Mouse (Mus musculus) gastrocnemius, postnatal 14 days (tissue): Measurements from ENCODE around the gene Psd4. TPM values are rescaled to one million over a fixed set of nuclear protein-coding genes. Genes with fewer than 3 reads are reported as not detected.

ENCODE experiments used
- DNase-seq: peaks from one replicate; pipeline ENCODE4 v3.0.0; 2021; ENCODE audit warnings: mixed read lengths
- intact Hi-C: fragments of 180-260 bp; cut with DNase I; formaldehyde crosslinking; loops from one replicate; pipeline ENCODE4 v1.15.1; 2025; ENCODE audit warnings: low total_unique reads
- total RNA-seq, 2 experiments: library from RNA; stranded (reverse); gene quantifications; 2 replicates each; pipeline ENCODE4 v1.2.3; 2021

Gene Psd4
- total RNA-seq, 2 experiments from 2014 or later: 0.35 to 0.60 TPM

DNA sequence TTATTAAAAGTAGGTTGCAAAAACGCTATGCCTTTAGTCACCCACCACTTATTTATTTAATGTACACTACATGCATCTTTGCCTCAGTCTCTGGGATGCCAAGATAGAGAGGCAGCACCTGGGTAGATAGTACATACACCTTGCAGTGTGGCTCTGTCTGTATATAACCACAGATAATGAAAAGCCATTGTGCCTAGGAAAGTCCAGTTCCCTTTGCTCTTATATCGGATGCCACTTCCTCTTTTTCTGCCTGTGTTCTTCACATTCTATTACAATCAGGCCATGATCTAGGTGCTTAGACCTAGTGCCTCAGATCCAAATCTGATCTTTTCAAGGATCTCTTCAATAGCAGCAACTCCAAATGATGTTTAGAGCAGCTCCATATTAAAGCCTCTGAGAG is 58.2 kb downstream of the Psd4 start:
- DNase-seq: no peak
- intact Hi-C loops: no loop called here

DNA sequence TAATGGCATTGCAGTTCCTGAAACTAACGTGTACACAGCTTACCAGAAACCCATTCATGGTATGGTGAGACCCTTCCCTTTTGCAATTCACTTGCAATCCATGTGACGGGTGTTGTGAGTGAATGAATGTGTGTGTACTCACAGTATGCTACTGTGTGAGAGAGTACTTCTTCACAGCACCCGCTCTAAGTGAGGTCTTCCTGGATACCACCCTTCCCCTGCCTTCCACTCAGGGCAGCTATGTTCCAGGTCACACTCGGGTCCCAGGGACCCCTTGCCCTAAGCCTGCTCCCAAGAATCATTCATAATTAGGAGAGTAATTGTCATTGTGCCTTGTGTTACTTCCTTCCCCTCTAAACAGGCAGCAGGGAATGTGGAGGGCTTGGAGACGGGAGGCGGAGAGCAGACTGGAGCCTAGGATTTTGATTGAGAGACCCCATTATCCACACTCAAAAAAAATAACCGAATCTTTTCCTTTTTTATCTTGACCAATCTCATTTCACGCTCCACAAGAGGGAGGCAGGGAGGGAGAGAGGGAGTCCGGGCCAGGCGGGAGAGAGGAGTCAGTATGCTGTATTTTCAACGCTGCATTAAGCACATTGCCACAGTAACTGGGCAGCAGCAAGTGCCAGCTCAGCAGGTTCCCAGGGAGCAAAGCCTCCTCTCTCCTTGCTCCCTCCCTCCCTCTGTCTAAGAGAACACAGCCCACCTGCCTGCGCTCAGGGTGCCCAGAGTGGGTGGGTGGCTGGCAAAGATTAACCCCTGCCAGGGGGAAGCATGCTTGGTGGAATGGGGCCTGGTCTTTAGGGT is 60.7 kb downstream of the Psd4 start:
- intact Hi-C loops: no loop called here
- DNase-seq: no peak

DNA sequence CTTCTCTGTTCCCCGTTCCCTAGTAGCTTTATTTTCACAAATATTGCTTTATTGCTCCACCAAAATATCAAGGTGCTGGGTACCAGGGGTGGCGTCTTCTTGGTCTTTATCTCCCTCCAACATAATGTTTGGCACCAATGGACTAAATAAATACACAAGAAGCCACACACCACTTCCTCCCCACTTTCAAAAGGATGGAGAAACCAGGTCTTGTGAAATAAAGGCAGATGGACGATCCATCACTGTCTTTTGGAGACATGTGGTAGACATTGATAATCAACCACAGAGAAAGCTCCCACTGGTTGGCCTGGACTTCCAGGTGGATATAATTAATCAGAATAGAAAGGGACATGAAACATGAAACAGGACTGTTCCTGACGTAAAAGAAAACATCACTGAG is 62.4 kb downstream of the Psd4 start:
- intact Hi-C loops: no loop called here
- no peak for DNase-seq

DNA sequence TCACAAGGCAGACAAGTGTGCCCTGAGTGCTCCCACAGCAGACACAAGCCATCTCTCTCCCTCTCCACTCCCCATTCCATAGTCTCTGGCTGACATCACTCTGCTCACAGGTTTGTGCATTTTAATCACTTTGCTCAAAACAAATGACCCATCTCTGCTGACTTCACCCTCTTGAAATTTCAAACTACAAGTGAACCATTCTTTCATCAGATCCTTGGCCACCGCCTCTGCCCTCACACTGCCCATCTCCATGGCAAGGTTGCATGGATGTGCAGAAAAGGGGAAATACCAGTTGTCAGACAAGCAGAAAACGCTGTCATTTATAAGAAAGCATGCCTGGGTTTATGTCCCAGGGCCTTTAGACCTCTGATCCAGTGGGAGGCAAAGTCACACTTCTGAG is 67.3 kb downstream of the Psd4 start:
- intact Hi-C loops: no loop called here
- no peak for DNase-seq

DNA sequence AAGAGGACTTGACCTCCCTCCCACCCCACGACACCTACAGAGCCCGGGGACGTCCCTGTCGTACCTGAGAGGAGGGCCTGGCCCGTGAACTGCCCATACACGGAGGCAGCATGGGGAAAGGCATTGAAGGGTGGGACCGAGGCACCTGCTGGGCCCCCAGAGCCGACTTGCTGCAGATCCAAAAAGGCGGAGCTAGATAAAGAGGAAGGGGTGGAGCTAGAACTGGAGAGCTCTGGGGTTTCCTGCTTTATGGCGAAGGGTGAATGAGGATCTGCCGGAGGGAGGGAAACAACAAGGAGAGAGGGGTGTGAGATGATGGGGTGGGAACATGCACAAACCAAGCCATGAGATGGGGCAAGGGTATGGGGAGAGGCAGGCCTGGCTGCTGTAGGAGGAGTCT is 68.3 kb downstream of the Psd4 start:
- intact Hi-C loops: no loop called here
- no peak for DNase-seq

DNA sequence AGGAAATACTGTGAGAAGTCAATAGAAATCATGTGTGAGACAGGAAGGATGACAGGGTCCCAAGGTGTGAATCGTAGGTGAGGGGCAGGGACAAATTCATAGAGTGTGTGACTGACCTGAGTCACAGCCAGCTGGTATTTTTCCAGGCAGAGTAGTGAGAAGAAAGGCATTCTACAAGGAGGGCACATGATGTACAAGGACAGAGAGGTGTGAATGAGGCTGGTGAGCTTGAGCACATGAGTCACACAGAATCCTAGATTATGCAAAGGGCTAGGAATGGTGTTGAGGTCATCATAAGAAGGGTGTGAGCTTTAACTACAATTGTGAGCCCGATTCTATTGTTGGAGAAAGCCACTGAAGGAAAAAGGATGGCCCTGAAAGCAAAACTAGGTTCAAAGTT is 72.7 kb downstream of the Psd4 start:
- intact Hi-C loops: no loop called here
- DNase-seq: no peak

DNA sequence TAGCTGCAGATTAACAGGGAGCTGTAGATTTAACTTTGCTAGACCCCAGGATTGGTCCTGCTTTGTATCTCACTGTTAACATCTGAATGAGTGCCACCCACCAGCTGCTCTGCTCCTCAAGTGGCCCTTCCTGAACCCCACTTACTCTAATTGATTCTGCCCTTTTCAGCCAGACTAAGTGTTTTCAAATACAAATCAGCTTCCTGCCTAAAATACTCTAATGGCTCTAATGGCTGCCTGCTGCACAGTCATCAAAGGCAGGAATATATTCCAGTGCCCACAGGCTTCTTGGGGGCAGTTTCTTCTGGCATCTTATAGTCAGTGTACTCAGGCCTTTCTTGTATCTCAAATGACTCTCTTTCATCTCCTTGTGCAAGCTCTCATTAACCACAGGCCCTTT is 74.5 kb downstream of the Psd4 start:
- no peak for DNase-seq
- intact Hi-C loops: no loop called here

DNA sequence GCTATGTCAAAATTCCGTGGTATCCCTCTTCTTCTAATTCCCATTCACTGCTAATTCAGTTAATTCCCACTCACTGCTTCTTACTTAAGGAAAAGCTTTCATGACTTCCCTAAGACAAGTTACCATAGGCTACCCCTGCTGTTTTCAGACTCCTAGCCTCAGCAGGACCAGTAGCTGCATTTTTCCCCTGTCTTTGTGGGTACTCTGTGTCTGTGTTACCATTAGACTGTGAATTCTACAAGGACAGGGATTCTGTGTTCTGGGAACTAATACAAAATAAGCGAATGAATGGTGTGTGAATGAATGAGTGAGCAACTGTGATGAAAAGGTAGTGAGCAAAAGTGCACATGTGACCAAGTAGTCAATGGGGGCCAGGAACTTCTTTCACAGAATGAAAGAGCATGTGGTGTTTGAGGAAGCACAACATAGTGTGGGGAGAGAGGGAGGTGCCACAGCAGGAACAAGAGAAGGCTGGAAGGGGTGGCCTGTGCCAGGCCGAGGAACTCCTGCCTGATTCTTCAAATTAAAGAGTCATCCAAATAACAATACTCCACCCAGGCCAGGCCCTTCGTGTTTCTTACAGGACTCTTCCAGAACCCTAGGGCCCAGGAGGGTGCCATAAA is 75.0 kb downstream of the Psd4 start:
- intact Hi-C loops: no loop called here
- DNase-seq: no peak

DNA sequence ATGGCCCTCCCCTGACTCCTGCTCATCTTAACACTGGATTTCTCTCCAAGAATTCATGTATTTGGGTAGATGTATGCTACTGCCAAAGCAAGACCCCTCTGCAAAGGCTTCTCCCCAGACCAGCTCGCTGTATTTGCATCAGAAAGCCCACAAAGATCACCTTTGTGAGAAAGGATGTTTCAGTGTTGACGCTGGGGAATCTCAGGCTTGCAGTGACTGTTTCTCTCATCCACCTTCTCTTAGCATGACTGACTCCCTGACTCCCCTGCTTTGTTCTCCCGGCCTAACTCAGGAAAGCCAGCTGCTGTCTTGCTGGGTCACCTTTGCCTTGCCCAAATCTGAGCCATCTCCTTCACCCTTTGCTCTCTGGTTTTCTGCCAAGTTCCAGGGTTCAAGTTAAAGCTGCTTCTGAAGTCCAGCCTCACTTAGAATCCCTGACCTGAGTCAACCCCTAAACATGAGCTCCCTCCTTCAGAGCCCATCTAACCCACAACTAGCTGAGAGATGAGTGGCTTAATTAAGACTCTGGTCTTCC is 75.9 kb downstream of the Psd4 start:
- DNase-seq: no peak
- intact Hi-C loops: no loop called here

DNA sequence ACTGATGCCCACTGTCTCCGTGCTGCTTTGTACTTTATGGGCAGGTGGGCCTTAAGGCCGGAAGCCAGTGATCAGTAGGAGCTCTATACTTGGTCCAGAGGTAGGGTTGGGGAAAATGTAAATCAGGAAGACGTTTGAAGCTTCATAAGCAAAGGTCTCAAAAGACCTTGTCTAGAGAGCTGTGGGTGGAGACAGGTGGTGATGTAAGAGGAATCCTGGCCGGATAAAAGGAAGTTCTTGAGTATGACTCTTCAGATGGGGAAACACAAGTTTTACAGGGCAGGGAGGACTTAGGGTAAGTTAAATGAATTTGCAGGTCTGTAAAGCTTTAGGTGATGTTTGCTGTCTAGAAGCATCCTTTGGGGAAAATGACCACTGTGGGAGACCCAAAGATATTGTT is 81.7 kb downstream of the Psd4 start:
- intact Hi-C loops: no loop called here
- DNase-seq: no peak

DNA sequence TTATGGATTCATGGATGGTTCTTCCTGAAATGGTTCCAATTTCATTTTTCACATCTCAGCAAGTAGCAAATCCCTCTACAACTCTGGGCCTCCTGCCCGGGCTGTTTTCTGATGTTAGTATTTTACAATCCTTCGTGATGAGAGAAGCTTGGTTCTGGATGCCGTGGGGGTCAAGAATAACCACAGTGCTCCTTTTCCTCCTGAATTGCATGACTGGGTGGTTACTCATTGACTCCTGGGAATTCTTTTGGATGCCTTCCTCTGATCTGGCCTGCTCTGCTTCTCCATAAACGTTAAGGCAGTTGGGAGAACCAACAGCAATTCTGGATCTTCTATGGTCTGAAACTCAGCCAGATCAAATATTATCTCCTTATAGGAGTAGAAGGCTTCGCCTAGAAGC is 85.8 kb downstream of the Psd4 start:
- intact Hi-C loops: no loop called here
- peak; percentile 43 for DNase-seq

DNA sequence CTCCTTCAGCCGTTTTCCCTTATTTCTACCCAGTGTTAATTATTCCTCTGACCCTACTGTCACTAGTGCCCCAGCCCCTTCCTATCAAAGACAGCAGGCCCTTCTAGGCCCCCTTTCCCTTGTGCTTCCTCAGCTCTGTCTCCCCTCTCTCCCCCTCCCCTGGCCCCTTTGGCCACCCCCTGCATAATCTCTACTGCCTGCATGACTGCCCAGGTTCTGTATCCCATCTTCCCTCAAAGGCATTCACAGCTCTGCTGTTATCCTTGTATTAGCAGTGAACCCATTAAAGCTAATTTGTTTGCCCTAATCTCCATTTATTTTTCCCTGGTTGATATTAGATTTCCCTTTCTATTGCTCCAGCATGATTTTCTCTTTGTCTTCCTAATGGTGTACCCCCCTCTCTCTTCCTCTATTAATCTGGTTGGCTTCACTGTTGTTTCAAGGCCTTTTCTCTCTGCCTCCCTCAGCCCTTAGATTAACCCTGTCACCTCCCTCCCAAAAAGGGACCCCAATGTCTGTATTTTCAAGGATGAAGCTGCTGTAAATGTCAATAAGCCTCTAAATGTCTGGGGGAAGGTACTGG is 87.1 kb downstream of the Psd4 start:
- DNase-seq: no peak
- intact Hi-C loops: no loop called here

DNA sequence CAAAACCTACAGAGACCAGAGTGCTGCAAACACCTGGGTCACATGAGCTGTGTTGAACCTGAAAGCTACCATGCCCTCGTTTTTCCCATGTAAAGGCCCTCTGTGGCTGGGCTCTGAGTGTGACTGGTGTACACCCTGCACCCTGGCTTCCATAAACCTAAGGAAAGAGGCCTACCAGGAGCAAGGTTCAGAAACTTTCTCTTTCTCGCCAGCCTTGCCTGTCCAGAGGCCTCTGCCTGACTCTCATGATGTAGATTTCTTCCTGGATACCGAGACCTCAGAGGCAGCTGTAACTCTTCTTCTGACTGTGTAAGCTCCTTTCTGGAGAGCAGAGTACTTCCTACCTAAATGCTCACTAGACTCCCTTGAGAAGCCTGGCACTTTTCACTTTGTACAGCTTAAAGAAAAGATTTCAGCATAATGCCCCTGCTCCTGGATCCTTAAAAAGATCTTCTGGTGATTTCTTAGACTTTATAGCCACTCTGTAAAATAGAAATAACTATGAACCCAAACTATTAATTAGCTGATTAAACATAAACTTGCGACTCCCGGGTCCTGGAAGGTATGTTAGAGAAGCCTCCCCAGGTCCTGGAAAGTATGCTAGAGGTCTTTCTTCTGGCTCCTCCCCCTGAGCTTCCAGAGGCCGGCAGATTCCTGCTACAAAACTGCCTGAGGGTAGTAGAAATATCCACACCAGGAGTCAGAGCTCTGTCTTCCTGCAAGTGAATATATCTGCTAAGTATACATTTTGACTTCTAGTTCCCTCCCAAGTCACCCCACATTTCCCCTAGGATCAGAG is 87.9 kb downstream of the Psd4 start:
- intact Hi-C loops: no loop called here
- no peak for DNase-seq

DNA sequence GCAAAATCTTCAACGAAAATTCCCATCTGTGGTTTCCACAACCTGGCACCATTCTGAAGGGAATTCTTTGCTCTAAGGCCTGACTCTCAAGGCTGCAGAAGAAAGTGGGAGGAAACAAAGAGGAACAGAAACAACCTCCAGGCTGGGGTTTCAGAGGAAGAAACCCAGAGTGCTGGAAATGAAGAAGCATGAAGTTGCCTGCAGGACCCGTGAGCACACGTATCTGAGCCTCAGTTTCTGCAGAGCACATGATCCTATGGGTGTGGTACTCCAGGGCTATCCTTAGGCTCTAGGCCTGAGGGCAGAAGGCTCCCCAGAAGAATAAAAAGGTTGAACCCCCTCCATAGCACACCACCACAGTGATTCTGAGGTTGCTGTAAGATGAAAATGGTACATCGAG is 89.5 kb downstream of the Psd4 start:
- no peak for DNase-seq

DNA sequence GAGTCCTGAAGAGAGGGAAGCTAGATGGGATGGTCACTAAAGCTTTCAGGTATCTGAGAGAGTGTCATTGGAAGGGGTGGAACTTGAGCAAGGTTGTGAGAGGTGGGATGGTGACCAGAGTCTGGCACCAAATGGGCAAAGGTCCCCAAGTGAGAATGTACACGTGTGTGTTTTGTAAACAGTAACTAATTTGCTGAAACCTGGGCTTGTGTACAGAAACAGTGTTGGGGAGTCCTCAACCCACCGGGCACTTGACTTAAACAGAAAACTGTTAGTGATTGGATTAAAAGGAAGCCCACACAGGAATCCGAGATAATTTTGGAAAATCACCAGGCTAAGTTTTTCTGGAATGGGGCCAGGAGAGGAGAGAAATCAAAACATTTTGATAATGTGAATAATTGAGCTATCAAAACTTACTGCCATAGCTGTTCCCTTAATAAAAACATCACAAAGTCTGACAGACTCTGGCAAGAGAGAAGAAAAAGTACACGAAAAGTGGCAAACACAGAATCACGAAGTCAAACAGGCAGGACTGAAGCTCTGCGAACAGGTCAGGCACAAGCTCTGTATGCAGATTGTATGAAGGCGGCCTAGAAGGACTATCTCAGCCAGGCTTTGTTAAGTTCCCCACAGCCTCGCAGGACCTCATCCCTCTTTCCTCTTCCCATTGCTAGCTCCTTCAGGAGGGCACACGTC is 92.9 kb downstream of the Psd4 start:
- intact Hi-C loops: no loop called here
- DNase-seq: no peak

More for the DNA sequence above, 89.5 kb downstream of the Psd4 start:
- intact Hi-C loops: no loop called here

DNA sequence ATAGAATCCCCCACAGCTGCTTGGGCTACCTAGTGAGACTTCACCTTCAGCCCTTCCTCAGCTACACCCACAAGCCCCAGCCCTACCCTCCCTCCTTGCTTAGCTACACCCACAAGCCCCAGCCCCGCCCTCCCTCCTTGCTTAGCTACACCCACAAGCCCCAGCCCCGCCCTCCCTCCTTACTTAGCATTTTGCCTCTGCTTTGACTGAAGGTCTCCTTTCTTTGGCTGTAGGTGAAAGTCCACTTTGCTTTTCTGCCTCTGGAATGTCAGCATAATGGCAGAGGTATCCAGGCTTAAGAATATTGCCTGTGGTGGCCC is 93.4 kb downstream of the Psd4 start:
- DNase-seq: no peak
- intact Hi-C loops: no loop called here
